Mouse (Mus musculus): ENCODE results near the gene Zfp58.
A peak's percentile ranks its signal among the peaks of the same experiment; 100 is the strongest.
"Not testable (repeated sequence)": the region's sequence is repeated elsewhere in the genome, so short reads cannot be mapped to it uniquely, and the experiment has no call there.

Zfp58 gene

GRCm38 (mm10) chr13:67500084-67500719 is at the start of gene Zfp58:
TSS of gene Zfp58 (minus strand) at chr13:67500555.
- peak; percentile 89 to 90 for DNase-seq

GRCm38 (mm10) chr13:67545941-67546340 is 45.6 kb upstream of the Zfp58 start:
- no peak for DNase-seq

DNA sequence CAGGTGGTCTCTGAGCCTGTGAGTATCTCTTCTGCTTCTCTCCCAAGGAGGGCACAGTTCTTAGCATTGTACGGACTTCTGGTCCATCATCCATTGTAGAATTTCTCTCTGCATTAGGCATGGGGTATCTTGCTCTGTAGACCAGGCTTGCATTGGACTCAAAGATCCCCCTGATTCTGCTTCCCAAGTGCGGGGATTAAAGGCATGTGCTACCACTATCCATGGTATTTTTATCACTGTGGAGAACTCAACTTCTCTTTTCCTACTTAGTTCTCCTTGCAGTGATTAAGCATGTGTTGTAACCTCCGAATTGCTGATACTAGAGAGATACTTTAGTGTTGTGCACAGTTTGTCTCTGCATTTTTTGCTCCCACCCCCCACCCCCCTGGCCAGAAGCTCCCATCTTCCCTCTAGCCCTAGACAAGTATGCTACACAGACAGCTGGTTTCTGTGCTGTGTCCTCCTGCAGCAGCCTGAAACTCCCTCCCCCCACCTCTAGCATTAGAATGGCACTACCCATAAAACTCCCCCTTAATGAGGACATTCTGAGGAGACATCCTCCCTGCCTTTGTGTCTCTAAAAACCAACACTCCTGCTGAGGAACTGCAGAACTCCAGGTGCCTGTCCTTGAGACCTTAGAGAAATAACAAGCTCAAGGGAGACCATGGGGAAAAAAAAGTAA is 26.8 kb upstream of the Zfp58 start:
- no peak for DNase-seq

GRCm38 (mm10) chr13:67525753-67526410 is 25.5 kb upstream of the Zfp58 start, which contains the start of the genes Gm26965 and Zfp87:
TSS of gene Gm26965 (minus strand) at chr13:67526151.
TSS of gene Zfp87 (minus strand) at chr13:67526177.
- peak; percentile 95 to 96 for DNase-seq

DNA sequence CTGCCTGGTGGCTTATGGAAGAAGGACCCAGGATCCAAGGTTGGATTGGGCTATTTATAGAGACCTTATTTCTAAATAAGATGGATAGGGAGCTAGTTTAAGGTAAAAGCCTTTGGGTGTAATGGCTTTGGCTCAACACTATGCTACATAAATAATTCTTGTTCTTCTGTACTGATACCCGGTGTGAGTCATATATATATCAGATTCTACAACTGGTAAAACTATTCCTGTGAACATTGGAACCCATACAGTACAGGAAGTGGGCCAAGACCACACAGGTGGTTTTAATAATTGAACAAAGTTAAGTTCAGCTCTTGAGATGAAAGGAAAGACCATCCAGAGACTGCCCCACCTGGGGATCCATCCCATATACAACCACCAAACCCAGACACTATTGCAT is 553 bp upstream of the Zfp58 start:
- no peak for DNase-seq

DNA sequence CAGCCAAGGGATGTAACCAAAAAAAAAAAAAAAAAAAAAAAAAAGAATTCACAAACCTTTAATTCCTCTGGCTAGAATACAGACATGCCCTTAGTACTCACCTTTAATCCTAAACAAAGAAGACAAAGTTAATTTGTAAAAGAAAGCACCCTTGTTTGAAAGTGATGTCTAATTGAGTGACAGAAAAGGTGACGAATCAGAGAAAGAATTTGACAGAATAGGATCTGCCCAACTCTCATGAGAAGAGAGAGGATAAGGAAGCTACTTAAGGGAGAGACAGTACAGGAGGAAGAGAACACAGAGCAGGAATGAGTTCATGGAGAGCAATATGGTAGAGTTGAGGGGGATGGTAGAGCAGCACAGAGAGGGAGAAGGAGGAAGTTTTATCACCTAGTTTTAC is 4.7 kb downstream of the Zfp58 start:
- DNase-seq = no peak

DNA sequence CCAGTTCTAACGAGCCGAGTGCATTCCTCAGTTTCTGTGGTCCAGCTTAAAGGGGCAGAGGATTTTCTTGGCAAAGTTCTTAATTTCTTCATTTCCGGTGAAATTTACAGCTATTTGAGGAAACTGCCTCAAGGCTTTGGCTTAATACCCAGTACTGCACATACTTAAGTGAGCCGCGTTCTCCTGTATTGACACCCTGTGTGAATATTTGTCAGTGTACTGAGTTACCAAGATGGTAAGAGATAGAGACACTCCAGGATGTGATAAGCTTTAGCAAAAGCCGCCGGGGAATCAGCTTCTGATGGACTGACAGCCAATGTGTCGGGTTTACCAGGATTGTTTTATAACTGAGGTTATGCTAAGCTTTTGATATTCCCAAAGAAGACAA is 15.9 kb downstream of the Zfp58 start:
- no peak for DNase-seq

GRCm38 (mm10) chr13:67483625-67484423 is 16.5 kb downstream of the Zfp58 start, which contains the start of gene Zfp874b:
TSS of gene Zfp874b (minus strand) at chr13:67484258.
- DNase-seq = peak; percentile 93 to 96

GRCm38 (mm10) chr13:67481528-67481927 is 18.8 kb downstream of the Zfp58 start:
- no peak for DNase-seq

DNA sequence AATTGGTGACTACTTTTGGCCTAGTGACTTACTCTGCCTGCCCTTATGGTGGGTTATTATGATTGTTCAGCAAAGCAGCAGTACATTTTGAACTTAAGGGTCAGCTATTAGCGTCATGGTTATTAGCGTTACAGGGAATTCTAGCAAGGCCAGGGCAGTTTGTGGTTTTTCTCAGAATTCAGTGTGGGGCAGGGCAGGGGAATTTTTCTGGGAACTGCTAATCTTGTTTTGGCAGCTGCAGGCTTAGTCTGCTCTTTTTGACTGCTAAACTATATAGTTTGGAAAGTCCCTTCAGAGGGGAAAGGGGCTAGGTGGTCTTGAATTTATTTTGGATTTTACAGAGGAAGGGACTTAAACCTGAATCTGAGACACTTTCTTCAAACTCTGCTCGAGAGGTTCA is 31.1 kb downstream of the Zfp58 start:
- no peak for DNase-seq

DNA sequence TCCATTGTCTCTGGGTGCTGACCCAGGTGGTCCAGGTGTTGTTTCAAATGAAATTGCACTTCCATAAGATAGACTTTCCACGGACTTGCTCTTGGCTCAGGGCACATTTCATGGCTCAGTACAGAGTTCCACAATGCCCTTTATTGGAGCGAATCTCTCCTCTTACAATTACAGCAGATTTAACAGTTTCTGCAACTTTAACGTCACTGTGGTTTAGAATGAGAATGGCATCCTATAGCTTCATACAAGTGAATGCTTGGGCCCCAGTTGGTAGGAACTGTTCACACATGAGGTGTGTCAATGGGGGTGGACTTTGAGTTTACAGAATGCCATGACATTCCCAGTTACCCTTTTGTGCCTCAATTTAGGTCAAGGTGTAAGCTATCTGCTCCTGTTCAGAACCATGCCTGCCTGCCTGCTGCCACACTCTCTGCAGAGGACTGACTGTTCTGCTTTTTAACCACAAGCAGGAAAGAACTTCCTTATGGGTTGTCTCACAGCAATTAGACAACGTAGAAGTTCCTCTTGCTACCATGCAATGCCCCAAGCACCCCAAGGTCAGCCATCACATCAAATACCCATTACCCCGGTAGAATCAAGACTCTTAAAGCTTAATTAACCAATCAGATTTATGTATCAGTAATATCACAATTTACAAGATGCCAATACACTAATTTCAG is 36.7 kb downstream of the Zfp58 start:
- DNase-seq = not testable (repeated sequence)

DNA sequence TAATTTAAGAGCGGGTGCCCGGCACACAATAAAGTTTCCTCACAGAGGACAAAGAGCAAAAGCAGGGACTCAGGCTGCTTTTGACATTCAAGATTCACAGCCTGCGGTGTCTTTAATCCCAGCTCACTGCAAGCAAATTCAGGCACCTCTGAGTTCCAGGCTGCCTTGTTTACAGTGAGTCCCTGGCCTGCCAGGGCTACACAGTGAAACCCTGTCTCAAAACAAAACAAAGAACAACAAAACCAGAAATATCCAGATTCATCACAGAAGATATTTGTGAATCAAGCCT is 48.4 kb downstream of the Zfp58 start:
- DNase-seq = peak; percentile 29 to 31

GRCm38 (mm10) chr13:67451172-67452020 is 49.0 kb downstream of the Zfp58 start, which contains the start of gene Zfp874a:
TSS of gene Zfp874a (minus strand) at chr13:67451624.
- peak; percentile 95 to 97 for DNase-seq
